Mouse (Mus musculus) heart, embryonic 14.5 days (tissue): ENCODE measurements around the gene Sptbn4. TPM values are rescaled to one million over a fixed set of nuclear protein-coding genes. Genes with fewer than 3 reads are reported as not detected.

ENCODE experiments used
- ATAC-seq: fragments of 200-750 bp; cut with Nextera tagmentation; 2 replicates; pipeline ENCODE4 v1.8.0; 2017; ENCODE audit warnings: low read depth, moderate TSS enrichment; ENCODE audit not compliant: insufficient number of reproducible peaks, insufficient read depth, low FRiP score
- H3K27ac ChIP-seq, 2 experiments: fragments of 200-500 bp in 1 of 2; fragments of 300-500 bp in 1 of 2; sonication (generic) in 1 of 2; replicated peaks in 1 of 2; 2 replicates each; pipeline ENCODE4 v1.5.1; 2012 to 2014; ENCODE audit warnings: low read depth in 2 of 2, low read length in 2 of 2, control low read depth in 1 of 2, mild to moderate bottlenecking in 1 of 2, mixed read lengths in 1 of 2; ENCODE audit not compliant: control insufficient read depth in 1 of 2, insufficient read depth in 1 of 2
- H3K27me3 ChIP-seq: fragments of 300-500 bp; sonication (generic); 2 replicates; pipeline ENCODE4 v1.6.1; 2014; ENCODE audit warnings: mild to moderate bottlenecking, low read length, control low read depth; ENCODE audit not compliant: control insufficient read depth, insufficient read depth
- H3K36me3 ChIP-seq: fragments of 300-500 bp; sonication (generic); 2 replicates; pipeline ENCODE4 v1.6.1; 2014; ENCODE audit warnings: mild to moderate bottlenecking, control low read depth, low read length, mixed read lengths; ENCODE audit not compliant: control insufficient read depth, insufficient read depth
- H3K4me1 ChIP-seq, 2 experiments: fragments of 200-500 bp in 1 of 2; fragments of 300-500 bp in 1 of 2; sonication (generic) in 1 of 2; 2 replicates each; pipeline ENCODE4 v1.6.1; 2012 to 2014; ENCODE audit warnings: low read length in 2 of 2, control low read depth in 1 of 2, mixed read lengths in 1 of 2; ENCODE audit not compliant: control insufficient read depth in 2 of 2, insufficient read depth in 2 of 2
- H3K4me2 ChIP-seq: fragments of 300-500 bp; sonication (generic); 2 replicates; pipeline ENCODE4 v1.6.1; 2014; ENCODE audit warnings: mild to moderate bottlenecking, low read length
- H3K4me3 ChIP-seq, 2 experiments: fragments of 200-500 bp in 1 of 2; fragments of 300-500 bp in 1 of 2; sonication (generic) in 1 of 2; 2 replicates each; pipeline ENCODE4 v1.5.1; 2012 to 2014; ENCODE audit warnings: low read length in 2 of 2, mild to moderate bottlenecking in 2 of 2, control low read depth in 1 of 2, low read depth in 1 of 2, moderate library complexity in 1 of 2; ENCODE audit not compliant: control insufficient read depth in 1 of 2, insufficient read depth in 1 of 2
- H3K9ac ChIP-seq: fragments of 300-500 bp; sonication (generic); 2 replicates; pipeline ENCODE4 v1.6.1; 2014; ENCODE audit warnings: mild to moderate bottlenecking, low read length
- H3K9me3 ChIP-seq: fragments of 300-500 bp; sonication (generic); 2 replicates; pipeline ENCODE4 v1.6.1; 2016; ENCODE audit warnings: low read length, control low read depth; ENCODE audit not compliant: control insufficient read depth
- WGBS: fragments of 180-500 bp; shearing (Covaris S2); extraction: QIAGEN DNeasy Blood & Tissue Kit; methylation state at CpG from one replicate; pipeline ENCODE4 v1.1.7; 2014; 5-methylcytosine and 5-hydroxymethylcytosine counted together
- polyA plus RNA-seq: library from polyadenylated mRNA; unstranded; fragments of >200 nt; fragmentation: Nextera tagmentation; extraction: Ambion mirVana; gene quantifications from 2 replicates; pipeline ENCODE4 v1.2.1, GENCODE M21; 2014

The Sptbn4 gene
- polyA plus RNA-seq, 1 experiment from 2014 or later = 0.15 TPM

GRCm38 (mm10) chr7:27364379-27364778 is 83.1 kb downstream of the Sptbn4 start:
- Histone ChIP-seq H3K9me3 (no peaks in the 10 kb centered on the region), H3K27ac (no peak overlapping the region), H3K36me3 (no peaks in the 10 kb centered on the region), H3K4me3 (peak overlapping the region in 1 of 2 experiments; percentile 4; a peak in 1 of 4 replicates), H3K27me3 (peaks cover 69% of the 10 kb centered on the region), H3K4me1 (peaks cover 4 to 8% of the 10 kb centered on the region in 2 experiments; a peak in 3 of 4 replicates), H3K9ac (no peak overlapping the region), H3K4me2 (0 out of 2 replicates have a peak overlapping the region, but pooled peaks have one; percentile 16)
- ATAC-seq = no peak
- WGBS = 5% methylated on average over 29 of the region's 29 CpGs

GRCm38 (mm10) chr7:27361283-27361946 is 86.1 kb downstream of the Sptbn4 start:
- no peak overlapping the region for H3K27ac ChIP-seq

GRCm38 (mm10) chr7:27360749-27361148 is 86.7 kb downstream of the Sptbn4 start:
- H3K9me3 ChIP-seq = no peaks in the 10 kb centered on the region
- H3K36me3 ChIP-seq = no peaks in the 10 kb centered on the region
- H3K27ac ChIP-seq = no peak overlapping the region
- H3K4me2 ChIP-seq = peak overlapping the region; percentile 81
- H3K4me3 ChIP-seq = peak overlapping the region in 1 of 2 experiments; percentile 14; a peak in 1 of 4 replicates
- no peak overlapping the region for H3K9ac ChIP-seq
- H3K27me3 ChIP-seq = peaks cover 32% of the 10 kb centered on the region
- peaks cover 8 to 16% of the 10 kb centered on the region in 2 experiments for H3K4me1 ChIP-seq
- WGBS = 49% methylated on average over 6 of the region's 6 CpGs
- no peak for ATAC-seq

More at GRCm38 (mm10) chr7:27361283-27361946, 86.1 kb downstream of the Sptbn4 start:
- peaks cover 7 to 13% of the 10 kb centered on the region in 2 experiments for H3K4me1 ChIP-seq
- H3K36me3 ChIP-seq = no peaks in the 10 kb centered on the region
- H3K4me2 ChIP-seq = peak overlapping the region; percentile 81
- H3K4me3 ChIP-seq = peak overlapping the region; percentile 50 to 51
- WGBS = under 1% methylated on average over 50 of the region's 52 CpGs
- H3K27me3 ChIP-seq = peaks cover 39% of the 10 kb centered on the region
- H3K9ac ChIP-seq = peak overlapping the region; percentile 71
- ATAC-seq = peak; percentile 93
- no peaks in the 10 kb centered on the region for H3K9me3 ChIP-seq

- Histone ChIP-seq H3K36me3 (no peaks in the 10 kb centered on the region), H3K9ac (no peak overlapping the region), H3K4me2 (no peak overlapping the region), H3K9me3 (no peaks in the 10 kb centered on the region), H3K27me3 (peaks cover 23% of the 10 kb centered on the region), H3K4me1 (peaks cover 8 to 23% of the 10 kb centered on the region in 2 experiments), H3K4me3 (no peak overlapping the region), H3K27ac (no peak overlapping the region)
- ATAC-seq = no peak
- 82% methylated on average over 9 of the region's 9 CpGs for WGBS
Measured at GRCm38 (mm10) chr7:27359706-27360358, 87.7 kb downstream of the Sptbn4 start.

- Histone ChIP-seq H3K36me3 (no peaks in the 10 kb centered on the region), H3K4me1 (peaks cover 8 to 27% of the 10 kb centered on the region in 2 experiments), H3K9ac (no peak overlapping the region), H3K4me3 (no peak overlapping the region), H3K4me2 (no peak overlapping the region), H3K27ac (no peak overlapping the region), H3K27me3 (peaks cover 16% of the 10 kb centered on the region), H3K9me3 (no peaks in the 10 kb centered on the region)
- WGBS = 64% methylated on average over 2 of the region's 2 CpGs
- ATAC-seq = no peak
Measured at GRCm38 (mm10) chr7:27359162-27359561, 88.3 kb downstream of the Sptbn4 start.

- H3K4me2 ChIP-seq = peak overlapping the region; percentile 91
- H3K27ac ChIP-seq = peak overlapping the region; percentile 43 to 85
- peak overlapping the region; percentile 72; the same call in 1 of the 2 replicates for H3K9ac ChIP-seq
- ATAC-seq = no peak
- H3K4me1 ChIP-seq = peaks cover 8 to 27% of the 10 kb centered on the region in 2 experiments
- WGBS = 24% methylated on average over 3 of the region's 3 CpGs
- H3K36me3 ChIP-seq = 0 out of 2 replicates have a peak, but pooled peaks cover under 1% of the 10 kb centered on the region
- peak overlapping the region; percentile 63 to 67; a peak in 3 of 4 replicates for H3K4me3 ChIP-seq
- H3K27me3 ChIP-seq = 0 out of 2 replicates have a peak, but pooled peaks cover 4% of the 10 kb centered on the region
- no peaks in the 10 kb centered on the region for H3K9me3 ChIP-seq
Measured at GRCm38 (mm10) chr7:27357595-27357978, 89.9 kb downstream of the Sptbn4 start.

GRCm38 (mm10) chr7:27356861-27357594 is 90.5 kb downstream of the Sptbn4 start, which contains the start of gene Gm20479:
TSS of gene Gm20479 (minus strand) at chr7:27357419.
- H3K27ac ChIP-seq = peak within 1 kb of the TSS; percentile 71 to 85
- peaks cover 8 to 27% of the 10 kb centered on the region in 2 experiments for H3K4me1 ChIP-seq
- no peaks in the 10 kb centered on the region for H3K9me3 ChIP-seq
- peak within 1 kb of the TSS; percentile 91 for H3K4me2 ChIP-seq
- H3K27me3 ChIP-seq = 0 out of 2 replicates have a peak, but pooled peaks cover under 1% of the 10 kb centered on the region
- WGBS = under 1% methylated on average over 27 of the region's 27 CpGs
- peaks cover 4% of the 10 kb centered on the region; the same call in 1 of the 2 replicates for H3K36me3 ChIP-seq
- peak within 1 kb of the TSS; percentile 72 for H3K9ac ChIP-seq
- H3K4me3 ChIP-seq = peak within 1 kb of the TSS; percentile 63 to 67
- ATAC-seq = no peak
